Mouse (Mus musculus) CH12.LX (cell line): ENCODE data around the gene Mcm3. TPM values are rescaled to one million over a fixed set of nuclear protein-coding genes. Genes with fewer than 3 reads are reported as not detected.

ENCODE experiments used
- DNase-seq: peaks from one replicate; pipeline ENCODE4 v3.0.0-alpha.2; 2013; ENCODE audit errors: extremely low read depth
- H3K27ac ChIP-seq: 2 replicates; pipeline ENCODE4 v1.5.1; 2012; ENCODE audit warnings: low read depth, mild to moderate bottlenecking, control low read depth, moderate library complexity; ENCODE audit not compliant: insufficient read depth
- H3K27me3 ChIP-seq: replicated peaks from 2 replicates; pipeline ENCODE3; 2012; ENCODE audit warnings: inconsistent platforms
- H3K36me3 ChIP-seq, 2 experiments: replicated peaks in 1 of 2; 2 replicates each; pipeline versions ENCODE3 to v1.6.1; 2012; ENCODE audit warnings: inconsistent platforms in 1 of 2, low read length in 1 of 2, mild to moderate bottlenecking in 1 of 2, mixed read lengths in 1 of 2, moderate library complexity in 1 of 2; ENCODE audit not compliant: control insufficient read depth in 1 of 2, insufficient read depth in 1 of 2
- H3K4me1 ChIP-seq, 2 experiments: 2 replicates each; pipeline ENCODE4 v1.6.1; 2012; ENCODE audit warnings: inconsistent platforms in 1 of 2, moderate library complexity in 1 of 2; ENCODE audit not compliant: insufficient read depth in 2 of 2, control insufficient read depth in 1 of 2
- H3K4me2 ChIP-seq: 2 replicates; pipeline ENCODE4 v1.6.1; 2012; ENCODE audit warnings: low read depth, mild to moderate bottlenecking, control low read depth; ENCODE audit not compliant: poor library complexity, insufficient read depth, severe bottlenecking
- H3K4me3 ChIP-seq, 3 experiments: fragments of 150-350 bp in 1 of 3; sonication (generic) in 1 of 3; replicated peaks in 1 of 3; 2 replicates each; pipeline versions ENCODE3 to v1.5.1; 2011 to 2012; ENCODE audit warnings: low read depth in 2 of 3, low read length in 2 of 3, mild to moderate bottlenecking in 2 of 3, moderate library complexity in 2 of 3, control low read depth in 1 of 3, improper control_type of control experiment in 1 of 3, inconsistent platforms in 1 of 3, mixed read lengths in 1 of 3; ENCODE audit not compliant: poor library complexity in 1 of 3
- H3K79me2 ChIP-seq: replicated peaks from 2 replicates; pipeline ENCODE4 v1.6.1; 2012; ENCODE audit warnings: mild to moderate bottlenecking, moderate library complexity; ENCODE audit not compliant: control insufficient read depth, poor library complexity, insufficient read depth, severe bottlenecking; ENCODE audit errors: extremely low read depth
- H3K9ac ChIP-seq: 2 replicates; pipeline ENCODE4 v1.6.1; 2012; ENCODE audit warnings: low read depth, mild to moderate bottlenecking, control low read depth, moderate library complexity; ENCODE audit not compliant: insufficient read depth
- H3K9me3 ChIP-seq: replicated peaks from 2 replicates; pipeline ENCODE3; 2012; ENCODE audit warnings: low read length, inconsistent platforms, mixed read lengths
- BHLHE40 ChIP-seq: IDR thresholded peaks from 2 replicates; pipeline ENCODE4 v1.6.1; 2011; ENCODE audit warnings: mild to moderate bottlenecking, low read depth, low read length, improper control_type of control experiment
- CHD1 ChIP-seq: IDR thresholded peaks from 2 replicates; pipeline ENCODE4 v1.6.1; 2012; ENCODE audit warnings: low read depth, low read length, improper control_type of control experiment, inconsistent platforms
- CTCF ChIP-seq, 2 experiments: IDR thresholded peaks in 1 of 2; conservative IDR thresholded peaks in 1 of 2; 2 replicates each; pipeline ENCODE4 v1.5.1; 2011 to 2012; ENCODE audit warnings: low read depth in 2 of 2, low read length in 2 of 2, improper control_type of control experiment in 1 of 2, inconsistent platforms in 1 of 2, mild to moderate bottlenecking in 1 of 2, moderate library complexity in 1 of 2
- E2F4 ChIP-seq: IDR thresholded peaks from 2 replicates; pipeline ENCODE4 v1.6.1; 2011; ENCODE audit warnings: low read depth, low read length, improper control_type of control experiment; ENCODE audit not compliant: insufficient replicate concordance
- EP300 ChIP-seq: IDR thresholded peaks from 2 replicates; pipeline ENCODE4 v1.6.1; 2011; ENCODE audit warnings: low read length, improper control_type of control experiment
- ETS1 ChIP-seq: conservative IDR thresholded peaks from 2 replicates; pipeline ENCODE4 v1.6.1; 2012; ENCODE audit warnings: low read depth, mild to moderate bottlenecking, inconsistent platforms, low read length, improper control_type of control experiment, moderate library complexity
- GABPA ChIP-seq: IDR thresholded peaks from 2 replicates; pipeline ENCODE4 v1.6.1; 2012; ENCODE audit warnings: low read depth, low read length, improper control_type of control experiment, inconsistent platforms; ENCODE audit not compliant: insufficient replicate concordance
- IRF4 ChIP-seq: IDR thresholded peaks from 2 replicates; pipeline ENCODE4 v1.6.1; 2014; ENCODE audit warnings: low read depth, mild to moderate bottlenecking, inconsistent platforms, low read length, improper control_type of control experiment
- JUND ChIP-seq: conservative IDR thresholded peaks from 2 replicates; pipeline ENCODE4 v1.6.1; 2011; ENCODE audit warnings: low read depth, low read length, improper control_type of control experiment
- KAT2A ChIP-seq: IDR thresholded peaks from 2 replicates; pipeline ENCODE4 v1.6.1; 2012; ENCODE audit warnings: low read length, improper control_type of control experiment, inconsistent platforms; ENCODE audit not compliant: insufficient replicate concordance
- MAFK ChIP-seq: IDR thresholded peaks from 2 replicates; pipeline ENCODE4 v1.6.1; 2011; ENCODE audit warnings: low read length, improper control_type of control experiment; ENCODE audit not compliant: insufficient replicate concordance
- RAD21 ChIP-seq: IDR thresholded peaks from 2 replicates; pipeline ENCODE4 v1.6.1; 2011; ENCODE audit warnings: low read depth, mild to moderate bottlenecking, low read length, improper control_type of control experiment, moderate library complexity
- TBP ChIP-seq: conservative IDR thresholded peaks from 2 replicates; pipeline ENCODE4 v1.6.1; 2011; ENCODE audit warnings: low read depth, low read length, improper control_type of control experiment
- USF1 ChIP-seq: IDR thresholded peaks from 2 replicates; pipeline ENCODE4 v1.6.1; 2014; ENCODE audit warnings: low read depth, mild to moderate bottlenecking, inconsistent platforms, low read length, improper control_type of control experiment
- USF2 ChIP-seq: conservative IDR thresholded peaks from 2 replicates; pipeline ENCODE4 v1.6.1; 2011; ENCODE audit warnings: low read depth, low read length, improper control_type of control experiment
- ZC3H11A ChIP-seq: IDR thresholded peaks from 2 replicates; pipeline ENCODE4 v1.6.1; 2012; ENCODE audit warnings: low read depth, mild to moderate bottlenecking, inconsistent platforms, low read length, improper control_type of control experiment
- ZKSCAN1 ChIP-seq: IDR thresholded peaks from 2 replicates; pipeline ENCODE4 v1.6.1; 2012; ENCODE audit warnings: low read depth, inconsistent platforms, low read length, improper control_type of control experiment, borderline replicate concordance
- ZMIZ1 ChIP-seq: IDR thresholded peaks from 2 replicates; pipeline ENCODE4 v1.6.1; 2012; ENCODE audit warnings: low read depth, mild to moderate bottlenecking, inconsistent platforms, low read length, improper control_type of control experiment
- ZNF384 ChIP-seq: IDR thresholded peaks from 2 replicates; pipeline ENCODE4 v1.6.1; 2012; ENCODE audit warnings: low read depth, low read length, improper control_type of control experiment, inconsistent platforms
- dilution Hi-C: fragments of 300-500 bp; cut with MboI; formaldehyde crosslinking; loops from 2 replicates; pipeline ENCODE4 v1.14.3; 2020; ENCODE audit warnings: low sequenced_read_pairs; ENCODE audit not compliant: extremely low pct_unique_long_range_greater_than_20kb, extremely low pct_ligation_motif_present
- in situ Hi-C: fragments of 300-500 bp; cut with MboI; formaldehyde crosslinking; loops from 3 replicates; pipeline ENCODE4 v1.14.3; 2019; ENCODE audit warnings: low sequenced_read_pairs, low pct_ligation_motif_present, low pct_unique_long_range_greater_than_20kb, mixed read lengths
- polyA plus RNA-seq: library from polyadenylated mRNA; unstranded; fragments of >175 nt; gene quantifications from 2 replicates; pipeline ENCODE4 v1.2.1, GENCODE M21; 2012; ENCODE audit warnings: low read depth; ENCODE audit not compliant: insufficient read length
- total RNA-seq, 2 experiments: library from RNA; depleted of rRNA; stranded (reverse); fragments of 300-350 nt in 1 of 2; fragments of >200 nt in 1 of 2; gene quantifications; 2 replicates each; pipeline ENCODE4 v1.2.3; 2012 to 2014

Mcm3 gene
- total and polyA plus RNA-seq, 3 experiments, result 186 to 372 (median 330) TPM

GRCm38 (mm10) chr1:20836551-20837125 lies 16.5 kb upstream of the Mcm3 start:
- no peaks in the 10 kb centered on the region for H3K27me3 ChIP-seq
- in situ Hi-C loops (no loop called here), dilution Hi-C loops (no loop called here)
- H3K27ac ChIP-seq, result no peak overlapping the region
- H3K9me3 ChIP-seq, result no peaks in the 10 kb centered on the region
- TF ChIP-seq EP300 (no peak), ZKSCAN1 (no peak), ZC3H11A (no peak), CHD1 (no peak), CTCF (conservative IDR thresholded peaks at IDR 0.05 in 1 of 2, IDR thresholded peaks at IDR 0.05 in 1 of 2; ENCODE audit: low read depth in 2 of 2, low read length in 2 of 2) (no peak), USF1 (no peak), KAT2A (no peak), TBP (no peak), BHLHE40 (no peak), JUND (no peak), ZNF384 (no peak), ETS1 (no peak), GABPA (no peak), USF2 (no peak), RAD21 (no peak), MAFK (no peak)
- no peak for DNase-seq
- H3K4me3 ChIP-seq, result no peak overlapping the region
- H3K9ac ChIP-seq, result no peak overlapping the region
- H3K4me2 ChIP-seq, result no peak overlapping the region
- no peaks in the 10 kb centered on the region for H3K4me1 ChIP-seq
- H3K36me3 ChIP-seq, result no peaks in the 10 kb centered on the region
- no peaks in the 10 kb centered on the region for H3K79me2 ChIP-seq

DNA sequence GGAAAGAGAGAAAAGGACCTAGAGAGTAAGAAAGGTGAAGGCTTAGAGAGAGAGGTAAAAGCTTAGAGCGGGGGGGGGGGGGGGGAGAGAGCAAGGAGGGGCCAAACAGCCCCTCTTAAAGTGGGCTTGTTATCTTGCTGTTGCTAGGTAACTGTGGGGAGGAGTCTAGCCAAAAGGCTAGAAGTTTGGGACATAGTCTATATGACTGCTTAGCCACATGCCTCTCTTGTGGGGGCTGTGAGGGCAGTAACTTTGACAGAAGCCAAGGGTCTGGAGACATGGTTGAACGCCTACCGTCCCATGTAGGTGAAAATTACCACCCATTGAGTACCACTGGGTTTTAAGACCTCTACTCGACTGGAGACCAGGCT lies 13.0 kb upstream of the Mcm3 start:
- dilution Hi-C loops, result no loop called here

More for the DNA sequence above, 13.0 kb upstream of the Mcm3 start:
- H3K27me3 ChIP-seq, result no peaks in the 10 kb centered on the region
- H3K9me3 ChIP-seq, result no peaks in the 10 kb centered on the region
- H3K4me1 ChIP-seq, result no peaks in the 10 kb centered on the region
- no peak overlapping the region for H3K9ac ChIP-seq
- H3K4me2 ChIP-seq, result no peak overlapping the region
- TF ChIP-seq CTCF (conservative IDR thresholded peaks at IDR 0.05 in 1 of 2, IDR thresholded peaks at IDR 0.05 in 1 of 2; ENCODE audit: low read depth in 2 of 2, low read length in 2 of 2), result no peak
- no peak for TF ChIP-seq ZMIZ1
- no peak for TF ChIP-seq IRF4
- TF ChIP-seq E2F4, result no peak
- no peak overlapping the region for H3K4me3 ChIP-seq
- no peak overlapping the region for H3K27ac ChIP-seq
- H3K36me3 ChIP-seq, result no peaks in the 10 kb centered on the region
- H3K79me2 ChIP-seq, result no peaks in the 10 kb centered on the region
- no peak for DNase-seq
- in situ Hi-C loops, result no loop called here
